Mouse (Mus musculus) Patski (cell line): Measurements from ENCODE around the gene Zfp931. TPM values are rescaled to one million over a fixed set of nuclear protein-coding genes. Genes with fewer than 3 reads are reported as not detected.
"Not testable (repeated sequence)": the region's sequence is repeated elsewhere in the genome, so short reads cannot be mapped to it uniquely, and the experiment has no call there.

Experiments
- ATAC-seq: fragments of 100-300 bp; one replicate; pipeline ENCODE4 v1.8.0; 2021
- CTCF ChIA-PET: fragments of 350-600 bp; sonication (Branson Sonifier 250); formaldehyde crosslinking; loops from one replicate; lab custom pipeline; 2022; ENCODE audit warnings: inconsistent platforms; lab: Charles Lee
- POLR2A ChIA-PET: fragments of 350-600 bp; sonication (Branson Sonifier 250); formaldehyde crosslinking; loops from one replicate; lab custom pipeline; 2022; ENCODE audit warnings: antibody characterized with exemption, inconsistent platforms; lab: Charles Lee
- DNase-seq: peaks from one replicate; pipeline ENCODE4 v3.0.0-alpha.2; 2011; ENCODE audit warnings: low read depth, low spot score
- H3K27me3 ChIP-seq: fragments of 371-371 bp; one replicate; pipeline ENCODE4 v1.5.1; 2021
- CTCF ChIP-seq: fragments of 100-300 bp; IDR thresholded peaks from one replicate; pipeline ENCODE4 v1.5.1; 2021
- in situ Hi-C: fragments of 300-500 bp; cut with MboI; formaldehyde crosslinking; loops from 3 replicates; pipeline ENCODE4 v1.11.1; 2018; ENCODE audit warnings: low pct_unique_long_range_greater_than_20kb, mixed read lengths
- polyA plus RNA-seq: library from polyadenylated mRNA; unstranded; gene quantifications from one replicate; pipeline ENCODE4 v1.2.3, GENCODE M21; 2021

The Zfp931 gene
- 28.5 TPM for polyA plus RNA-seq

DNA sequence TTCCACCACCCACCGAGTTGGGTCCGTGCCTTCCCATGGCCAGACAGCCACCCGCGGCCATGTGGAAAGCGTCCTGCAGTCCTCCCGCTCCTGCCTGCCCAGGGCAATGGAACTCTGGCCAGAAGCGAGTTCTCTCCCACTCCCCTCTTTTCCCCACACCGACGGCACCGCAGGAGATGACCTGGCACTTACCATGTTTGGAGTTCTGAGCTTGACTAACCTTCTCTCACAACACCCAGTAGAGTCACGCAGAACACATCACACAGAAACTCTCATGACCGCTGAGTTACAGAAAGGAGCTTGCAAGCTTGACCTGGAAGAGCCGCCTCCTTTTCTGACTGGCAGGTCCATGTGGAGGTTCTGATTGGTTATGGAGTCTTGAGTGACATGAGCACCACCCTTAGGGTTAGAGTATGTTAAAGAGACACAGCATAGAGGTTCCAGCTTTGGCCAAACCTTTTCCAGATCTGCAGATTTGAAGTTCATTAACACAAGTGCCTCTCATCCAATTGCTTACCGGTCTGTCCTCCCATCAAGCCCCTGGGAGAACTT, at the start of gene Zfp931:
Gene Zfp931 (minus strand): TSS at position 311 of the 552 bp plus-strand sequence.
- DNase-seq, ATAC-seq, POLR2A ChIA-PET, in situ Hi-C loops, H3K27me3 ChIP-seq, CTCF ChIA-PET: not testable (repeated sequence)

DNA sequence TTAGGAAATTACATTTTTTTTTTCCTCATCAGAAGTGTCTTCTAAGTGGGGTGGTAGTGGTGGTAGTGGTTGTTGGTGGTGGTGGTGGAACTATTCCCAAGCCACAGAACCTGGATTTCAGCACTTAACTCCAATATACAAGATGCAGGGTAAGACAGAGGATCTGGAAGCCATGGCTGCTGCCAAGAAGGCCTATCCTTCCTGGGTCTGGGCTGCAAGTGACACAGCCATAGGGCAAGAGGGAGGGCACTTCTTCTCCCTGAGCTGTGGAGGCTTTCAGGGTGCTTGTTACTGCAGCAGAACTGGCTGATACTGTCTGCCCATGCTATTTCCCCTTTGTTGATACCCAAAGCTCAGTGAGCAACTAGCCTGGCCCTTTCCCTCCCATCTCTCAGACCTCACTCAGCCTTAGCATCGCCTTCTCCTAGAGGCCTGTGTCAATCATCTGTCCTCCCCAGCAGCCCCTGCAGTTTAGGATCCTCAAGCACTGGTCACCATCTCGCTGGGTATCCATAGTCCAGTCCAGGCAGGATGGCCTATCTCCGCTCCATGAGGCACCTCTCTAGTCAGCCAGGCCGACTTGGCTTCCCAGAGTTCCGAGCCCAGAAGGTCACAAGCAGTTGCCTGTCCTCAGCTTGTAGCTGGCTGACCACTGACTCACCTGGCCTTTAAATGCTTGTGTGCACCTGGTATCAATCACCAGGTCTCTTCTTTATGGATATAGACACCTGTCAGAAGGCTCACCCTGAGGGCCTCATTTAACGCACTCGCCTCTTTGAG, 48.0 kb upstream of the Zfp931 start:
- POLR2A ChIA-PET = interaction anchor here (0.6 kb wide), 1 partner anchor 19 kb away, joined by 3 read pairs; no protein-coding TSS in a partner anchor
- no peak for ATAC-seq
- CTCF ChIA-PET = interaction anchor here (1.0 kb wide), 1 partner anchor 289 kb away, joined by 3 read pairs; no protein-coding TSS in a partner anchor
- TF ChIP-seq CTCF = no peak
- no peak for DNase-seq
- in situ Hi-C loops = no loop called here
- peaks cover 5% of the 10 kb centered on the region for H3K27me3 ChIP-seq

DNA sequence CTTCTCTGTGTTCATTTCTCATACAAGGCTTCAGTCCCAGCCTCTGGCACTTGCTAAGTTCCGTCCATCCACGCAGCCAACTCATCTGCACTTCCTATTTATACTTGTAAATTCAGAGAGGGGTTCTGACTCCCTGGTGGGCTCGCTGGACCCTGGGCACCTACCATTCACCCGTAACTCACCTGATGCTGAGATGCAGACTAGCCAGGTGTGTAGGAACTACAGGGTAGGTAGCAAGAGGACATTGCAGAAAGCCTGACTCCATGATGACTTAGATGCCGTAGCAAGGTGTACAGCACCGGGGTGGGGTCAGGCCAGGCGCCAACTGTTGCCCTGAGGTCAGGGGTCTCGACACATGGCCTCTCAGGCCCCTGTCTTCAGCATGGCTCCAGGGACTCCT, 47.2 kb upstream of the Zfp931 start:
- no peak for DNase-seq
- ATAC-seq = no peak
- no peak for TF ChIP-seq CTCF
- ChIA-PET CTCF (interaction anchor here (2.1 kb wide), 1 partner anchor 12 kb away, joined by 5 read pairs; no protein-coding TSS in a partner anchor), POLR2A (no interaction called here)
- in situ Hi-C loops = no loop called here
- H3K27me3 ChIP-seq = peaks cover 5% of the 10 kb centered on the region

- no peak for TF ChIP-seq CTCF
- POLR2A ChIA-PET = no interaction called here
- ATAC-seq (no peak), DNase-seq (no peak)
- CTCF ChIA-PET = interaction anchor here (2.1 kb wide), 1 partner anchor 14 kb away, joined by 5 read pairs; no protein-coding TSS in a partner anchor
- peaks cover 5% of the 10 kb centered on the region for H3K27me3 ChIP-seq
- in situ Hi-C loops = loop anchor here (25.0 kb wide), 1 partner anchor 1764 kb away; no protein-coding TSS in a partner anchor
These were observed 45.2 kb upstream of the Zfp931 start for GRCm38 (mm10) chr2:178123466-178123865.

DNA sequence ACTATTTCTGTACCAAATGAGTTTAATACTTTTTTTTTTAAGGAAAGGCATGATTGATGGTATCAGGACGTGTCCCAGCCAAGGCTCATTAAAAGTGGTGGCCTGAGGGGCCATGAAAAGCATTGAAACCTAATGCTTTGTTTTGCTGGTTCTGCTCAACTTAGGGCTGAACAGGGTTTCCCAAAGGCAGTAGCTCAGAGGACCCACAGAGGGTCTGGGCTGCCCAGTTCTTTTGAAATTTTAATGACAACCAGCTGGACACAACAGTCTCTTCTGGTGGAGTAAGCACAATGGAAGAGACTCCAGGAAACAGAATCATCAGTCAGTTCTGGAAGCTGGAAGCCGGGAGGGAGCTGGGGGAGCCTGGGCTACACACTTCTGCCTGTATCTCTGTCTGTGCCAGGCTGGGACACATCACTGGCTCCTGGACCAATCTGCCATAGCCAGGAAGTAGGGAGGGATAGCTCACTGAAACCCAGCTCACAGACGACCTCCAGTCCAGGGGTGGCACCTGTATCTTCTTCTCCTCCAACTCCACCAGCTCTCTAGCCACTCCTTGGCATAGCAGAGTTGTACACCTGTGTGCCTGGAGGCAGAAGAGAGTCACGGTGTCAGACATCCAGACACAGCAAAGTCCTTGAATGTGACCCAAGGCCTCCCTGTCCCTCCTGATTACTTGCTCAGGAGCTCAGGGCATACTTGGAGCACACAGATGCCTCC, 43.8 kb upstream of the Zfp931 start:
- CTCF ChIA-PET = interaction anchor here (1.4 to 1.6 kb wide), 2 partner anchors 20 to 24 kb away, joined by 4 to 5 read pairs; no protein-coding TSS in a partner anchor

GRCm38 (mm10) chr2:178121375-178121688, 43.1 kb upstream of the Zfp931 start:
- POLR2A ChIA-PET = no interaction called here
- DNase-seq (no peak), ATAC-seq (no peak)
- in situ Hi-C loops = loop anchor here (25.0 kb wide), 1 partner anchor 1766 kb away; no protein-coding TSS in a partner anchor
- peaks cover 5% of the 10 kb centered on the region for H3K27me3 ChIP-seq
- CTCF ChIA-PET = interaction anchor here (1.6 kb wide), 1 partner anchor 20 kb away, joined by 4 read pairs; no protein-coding TSS in a partner anchor
- TF ChIP-seq CTCF = no peak

More for the DNA sequence above, 43.8 kb upstream of the Zfp931 start:
- ATAC-seq = no peak
- H3K27me3 ChIP-seq = peaks cover 5% of the 10 kb centered on the region
- in situ Hi-C loops = loop anchor here (25.0 kb wide), 1 partner anchor 1765 kb away; no protein-coding TSS in a partner anchor
- DNase-seq = no peak
- no peak for TF ChIP-seq CTCF
- POLR2A ChIA-PET = no interaction called here

- no peak for TF ChIP-seq CTCF
- POLR2A ChIA-PET = no interaction called here
- CTCF ChIA-PET = no interaction called here
- no peak for DNase-seq
- peaks cover 5% of the 10 kb centered on the region for H3K27me3 ChIP-seq
- in situ Hi-C loops = loop anchor here (25.0 kb wide), 1 partner anchor 1766 kb away; no protein-coding TSS in a partner anchor
- ATAC-seq = no peak
These were observed 42.5 kb upstream of the Zfp931 start for GRCm38 (mm10) chr2:178120651-178121374.

DNA sequence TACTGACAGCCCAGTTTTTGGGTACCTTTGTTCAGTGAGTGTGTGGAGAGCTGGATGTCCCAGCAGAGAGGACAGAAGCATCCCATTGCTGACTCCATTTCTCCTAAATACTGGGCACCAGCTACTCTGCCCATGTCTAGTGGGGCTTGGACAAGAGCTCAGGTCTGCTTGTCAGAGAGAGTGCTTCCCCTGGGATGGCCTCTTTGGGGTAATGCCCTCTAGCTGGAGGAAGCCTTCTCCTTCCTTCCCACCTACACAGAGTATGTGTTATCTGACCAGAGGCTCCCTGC, 42.0 kb upstream of the Zfp931 start:
- no peak for ATAC-seq
- CTCF ChIA-PET = no interaction called here
- in situ Hi-C loops = loop anchor here (25.0 kb wide), 1 partner anchor 1767 kb away; no protein-coding TSS in a partner anchor
- H3K27me3 ChIP-seq = peaks cover 5% of the 10 kb centered on the region
- TF ChIP-seq CTCF = no peak
- DNase-seq = no peak
- POLR2A ChIA-PET = no interaction called here

DNA sequence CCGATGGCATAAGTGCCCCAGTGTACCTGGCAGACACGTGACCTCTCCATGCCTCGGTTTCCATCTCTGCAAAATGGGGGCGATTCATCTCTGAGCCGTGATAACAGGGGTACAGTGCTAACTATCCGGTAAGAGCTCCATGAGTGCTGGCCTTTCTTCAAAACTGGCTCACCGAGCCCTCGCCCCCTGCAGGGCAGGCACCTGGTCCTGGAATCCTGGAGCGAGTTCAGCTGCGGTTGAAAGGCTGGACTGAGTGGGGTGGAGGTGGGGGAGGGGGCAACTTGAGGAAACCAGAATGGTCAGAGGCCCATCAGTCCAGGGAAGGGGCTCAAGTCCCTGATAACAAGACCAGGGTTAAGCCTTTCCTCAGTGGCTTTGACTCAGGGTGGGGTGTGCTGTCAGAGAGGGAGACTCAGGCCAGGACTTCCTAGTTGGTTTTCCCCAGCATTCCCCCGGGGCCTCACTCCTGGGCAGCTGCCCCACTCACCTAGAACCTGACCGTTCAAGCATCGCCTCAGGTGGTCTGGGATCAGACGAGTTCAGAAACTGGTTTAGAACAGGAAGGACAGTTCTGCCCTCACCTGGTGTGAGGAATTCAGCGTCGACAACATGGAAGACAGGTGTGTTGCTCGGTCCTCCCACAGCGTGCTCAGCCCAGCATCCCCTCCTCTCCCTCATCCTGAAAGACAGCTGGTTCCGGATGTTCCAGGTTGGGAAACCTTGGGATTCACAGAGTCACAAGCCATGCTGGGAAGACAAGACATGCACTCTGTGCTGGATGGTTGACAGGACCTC, 41.5 kb upstream of the Zfp931 start:
- in situ Hi-C loops = loop anchor here (25.0 kb wide), 1 partner anchor 1768 kb away; no protein-coding TSS in a partner anchor
- no peak for TF ChIP-seq CTCF
- DNase-seq (no peak), ATAC-seq (no peak)
- ChIA-PET POLR2A (no interaction called here), CTCF (no interaction called here)
- H3K27me3 ChIP-seq = peaks cover 5% of the 10 kb centered on the region
